ENCODE assay signal across 11 mouse cellular contexts in genomic region chr11:100833466-100833865, GRCm38 (mm10). TPM values are rescaled to one million over a fixed set of nuclear protein-coding genes. Genes with fewer than 3 reads are reported as not detected.
DNase-seq lines count a peak whose midpoint lies in the region; TF ChIP-seq lines count a peak whose summit lies in the region.
"Had no signal": no experiment of that assay in that cellular context is flagged by ENCODE, and none has a peak within 500 bp of the region (broad histone marks: within the 10 kb centered on the region; RNA-seq: fewer than 3 reads in every experiment).

No protein-coding gene starts in this region.

- H3K27me3 ChIP-seq in MEL (ENCODE audit: control insufficient read depth in 1 of 2, insufficient read depth in 2 of 2, low read length in 2 of 2): no peaks in the 10 kb centered on the region
- H3K27me3 ChIP-seq: embryonic facial prominence, embryonic 15.5 days; hindbrain, embryonic 12.5 days; megakaryocyte, embryonic 14.5 days had no signal

- DNase-seq in layer of hippocampus, adult 2 months (ENCODE audit: low spot score in 2 of 2): no peak
- DNase-seq in layer of hippocampus, postnatal 36 days: no peak
- DNase-seq in A20 (ENCODE audit: low read depth, low spot score) (peak; percentile 41), MEL (ENCODE audit: low read depth, low spot score) (no peak)
- peak; percentile 41 for DNase-seq in kidney, postnatal 10 days
- DNase-seq in thymus, postnatal 0 days (ENCODE audit: low spot score): no peak
- no peak for DNase-seq in layer of hippocampus, adult 8-10 months (ENCODE audit: low spot score in 2 of 2)
- DNase-seq in gastrocnemius, postnatal 10 days: no peak

- no peak overlapping the region for H3K9ac ChIP-seq in MEL (ENCODE audit: control insufficient read depth, low read depth, low read length, poor library complexity, severe bottlenecking)
- H3K9ac ChIP-seq: embryonic facial prominence, embryonic 15.5 days; hindbrain, embryonic 12.5 days had no signal

- no peaks in the 10 kb centered on the region for H3K9me3 ChIP-seq in MEL (replicated peaks; ENCODE audit: insufficient read depth, low read length)
- H3K9me3 ChIP-seq: embryonic facial prominence, embryonic 15.5 days had no signal

- peaks cover 7 to 8% of the 10 kb centered on the region in 2 experiments; a peak in 3 of 4 replicates for H3K4me1 ChIP-seq in MEL (ENCODE audit: control insufficient read depth in 1 of 2, insufficient read depth in 2 of 2, low read length in 2 of 2)
- H3K4me1 ChIP-seq: hindbrain, embryonic 12.5 days had no signal

- no peak for TF ChIP-seq EP300 in MEL (IDR thresholded peaks at IDR 0.05; ENCODE audit: low read depth in 1 of 2, low read length in 2 of 2)

- no peak for TF ChIP-seq POLR2A in MEL (IDR thresholded peaks at IDR 0.05; ENCODE audit: control insufficient read depth in 1 of 2, insufficient read depth in 1 of 2, low read depth in 1 of 2, low read length in 2 of 2, poor library complexity in 1 of 2)

- H3K79me2 ChIP-seq in MEL (ENCODE audit: control insufficient read depth, insufficient read depth, low read length, poor library complexity): peaks cover 1% of the 10 kb centered on the region; the same call in 1 of the 2 replicates

- H3K36me3 ChIP-seq in MEL (ENCODE audit: control insufficient read depth in 1 of 2, insufficient read depth in 2 of 2, low read length in 2 of 2): peaks cover 4 to 7% of the 10 kb centered on the region in 2 experiments; a peak in 3 of 4 replicates
- H3K36me3 ChIP-seq: embryonic facial prominence, embryonic 15.5 days had no signal

- no peak overlapping the region for H3K27ac ChIP-seq in layer of hippocampus, adult 2 months
- H3K27ac ChIP-seq in MEL (ENCODE audit: control insufficient read depth, low read depth, low read length): no peak overlapping the region
- H3K27ac ChIP-seq: embryonic facial prominence, embryonic 15.5 days; hindbrain, embryonic 12.5 days had no signal

- no peak overlapping the region for H3K4me3 ChIP-seq in layer of hippocampus, adult 2 months
- no peak overlapping the region for H3K4me3 ChIP-seq in MEL (ENCODE audit: control insufficient read depth in 1 of 2, insufficient read depth in 1 of 2, low read depth in 2 of 2, low read length in 2 of 2)
- H3K4me3 ChIP-seq: embryonic facial prominence, embryonic 15.5 days; hindbrain, embryonic 12.5 days; megakaryocyte, embryonic 14.5 days had no signal

- peak; percentile 48 for TF ChIP-seq CTCF in layer of hippocampus, adult 2 months (conservative IDR thresholded peaks at IDR 0.05)
- TF ChIP-seq CTCF in MEL (IDR thresholded peaks at IDR 0.05 in 2 of 3, conservative IDR thresholded peaks at IDR 0.05 in 1 of 3; ENCODE audit: control insufficient read depth in 1 of 3, insufficient read depth in 1 of 3, low read depth in 2 of 3, low read length in 3 of 3, poor library complexity in 1 of 3, severe bottlenecking in 1 of 3): peak in 1 of 3 experiments; percentile 28; a peak in 2 of 6 replicates

- TF ChIP-seq RAD21 in MEL (IDR thresholded peaks at IDR 0.05; ENCODE audit: low read depth, low read length): no peak; the same call in 1 of the 2 replicates

TF ChIP-seq in MEL, 35 proteins besides CTCF, POLR2A, EP300 and RAD21:
- TF ChIP-seq SMC3 (IDR thresholded peaks at IDR 0.05; ENCODE audit: low read depth, low read length): peak; percentile 41
- TF ChIP-seq E2F4 (IDR thresholded peaks at IDR 0.05; ENCODE audit: borderline replicate concordance, low read depth, low read length): no peak
TF ChIP-seq in MEL: peak in this region for 1.

RNA-seq across cellular contexts. Expression of gene Stat5b, which starts 17.1 kb away (rescaled TPM):
- total RNA-seq in layer of hippocampus, adult 2 months (2021): 10 to 100 TPM; 11.6 to 13.8 TPM
- 10 to 100 TPM; 11.7 to 12.7 TPM for total RNA-seq in layer of hippocampus, postnatal 36 days (2021)
- total RNA-seq in MEL (2012; rRNA removed): 28.7 and 29.3 TPM in 2 replicates
- polyA plus RNA-seq in MEL (2012; ENCODE audit: insufficient read depth in 1 of 2, insufficient read length in 2 of 2, low read depth in 1 of 2, low replicate concordance in 2 of 2, missing spikeins in 1 of 2): 10 to 100 TPM; 32.3 to 37.0 TPM
- 99.6 and 105 TPM in 2 replicates for polyA plus RNA-seq in thymus, postnatal 0 days (2015; fragmentation: Nextera tagmentation; extraction: Ambion mirVana)
- total RNA-seq in layer of hippocampus, adult 8-10 months (2022): 10 to 100 TPM; 13.3 to 18.4 (median 15.6) TPM
- 100 to 1,000 TPM; 107 to 114 TPM for total RNA-seq in gastrocnemius, postnatal 10 days (2021)

RNA-seq across cellular contexts. Expression of gene Stat5a, which starts 25.7 kb away (rescaled TPM):
- total RNA-seq in layer of hippocampus, adult 2 months (2021): 1 to 10 TPM; 1.7 to 2.0 TPM
- total RNA-seq in layer of hippocampus, postnatal 36 days (2021): 1 to 10 TPM; 1.1 to 1.5 TPM
- total RNA-seq in MEL (2012; rRNA removed): 54.2 and 59.0 TPM in 2 replicates
- 10 to 100 TPM in 1 of 2 experiments, not detected in 1; 86.8 TPM for polyA plus RNA-seq in MEL (2012; ENCODE audit: insufficient read depth in 1 of 2, insufficient read length in 2 of 2, low read depth in 1 of 2, low replicate concordance in 2 of 2, missing spikeins in 1 of 2)
- polyA plus RNA-seq in thymus, postnatal 0 days (2015; fragmentation: Nextera tagmentation; extraction: Ambion mirVana): 61.2 and 62.7 TPM in 2 replicates
- total RNA-seq in layer of hippocampus, adult 8-10 months (2022): 1 to 10 TPM; 2.5 to 3.8 (median 2.8) TPM
- 10 to 100 TPM; 29.6 to 32.7 TPM for total RNA-seq in gastrocnemius, postnatal 10 days (2021)

Comparison
In these comparisons a context has a peak if more than half of its experiments do, and no peak if none do; other contexts are left out.
1. DNase-seq: peak in A20 (single experiment) and kidney, postnatal 10 days (single experiment); none in layer of hippocampus, adult 2 months (0 of 2), layer of hippocampus, postnatal 36 days (0 of 2), MEL (single experiment), thymus, postnatal 0 days (single experiment), layer of hippocampus, adult 8-10 months (0 of 2) and gastrocnemius, postnatal 10 days (single experiment).
2. RNA of gene Stat5a, which starts 25.7 kb away (total RNA-seq): 54.2 to 59.0 TPM in MEL and 29.6 to 32.7 TPM in gastrocnemius, postnatal 10 days; 2.5 to 3.8 TPM in layer of hippocampus, adult 8-10 months, 1.7 to 2.0 TPM in layer of hippocampus, adult 2 months and 1.1 to 1.5 TPM in layer of hippocampus, postnatal 36 days; every median in the first group is over 4 times any median in the second.